Comparison of ENCODE assay signal across 19 mouse cellular contexts in the genomic region with DNA sequence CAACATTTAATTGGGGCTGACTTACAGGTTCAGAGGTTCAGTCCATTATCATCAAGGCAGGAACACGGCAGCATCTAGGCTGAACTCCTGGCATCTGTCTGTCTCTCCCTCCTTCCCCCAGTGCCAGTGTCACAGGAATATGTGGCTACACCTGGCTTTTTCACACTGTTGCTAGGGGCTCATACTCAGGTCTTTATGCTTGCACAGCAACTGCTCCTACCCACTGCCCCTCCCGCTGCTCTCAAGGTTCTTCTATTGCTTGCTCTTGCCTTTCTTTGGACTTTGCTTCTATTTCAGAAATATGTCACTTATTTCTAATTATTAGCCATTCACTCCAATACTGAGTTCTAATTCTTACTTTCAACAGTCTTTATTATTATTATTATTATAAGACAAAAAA.
"Had no signal": no experiment of that assay in that cellular context is flagged by ENCODE, and none has a peak within 500 bp of the region (broad histone marks: within the 10 kb centered on the region; RNA-seq: fewer than 3 reads in every experiment).

No protein-coding gene starts in this region.

- DNase-seq: left cerebral cortex, postnatal 4 days; liver, postnatal 0 days; lung, embryonic 14.5 days; retina, postnatal 1 day; right cerebral cortex, postnatal 25 days; spleen, adult 18-20 months; thymus, adult 18-20 months; thymus, postnatal 36 days had no signal

- H3K9me3 ChIP-seq: limb, embryonic 12.5 days; limb, embryonic 15.5 days; megakaryocyte, embryonic 14.5 days; midbrain, embryonic 10.5 days; midbrain, embryonic 13.5 days; neural tube, embryonic 13.5 days had no signal

- H3K4me3 ChIP-seq: limb, embryonic 12.5 days; limb, embryonic 15.5 days; megakaryocyte, embryonic 14.5 days; midbrain, embryonic 10.5 days; midbrain, embryonic 13.5 days; myocyte; neural tube, embryonic 13.5 days had no signal

- H3K4me2 ChIP-seq: limb, embryonic 12.5 days; limb, embryonic 15.5 days; liver, embryonic 11.5 days; lung, embryonic 14.5 days; midbrain, embryonic 13.5 days; neural tube, embryonic 13.5 days had no signal

- H3K27me3 ChIP-seq: limb, embryonic 15.5 days; megakaryocyte, embryonic 14.5 days; midbrain, embryonic 13.5 days; neural tube, embryonic 13.5 days had no signal

- H3K27ac ChIP-seq: limb, embryonic 12.5 days; limb, embryonic 15.5 days; liver, embryonic 14.5 days; midbrain, embryonic 10.5 days; midbrain, embryonic 13.5 days; neural tube, embryonic 13.5 days had no signal

- H3K9ac ChIP-seq: limb, embryonic 12.5 days; limb, embryonic 15.5 days; liver, embryonic 14.5 days; liver, postnatal 0 days; lung, embryonic 14.5 days; midbrain, embryonic 13.5 days; neural tube, embryonic 13.5 days had no signal

- ATAC-seq: liver, postnatal 0 days; lung, postnatal 0 days; midbrain, embryonic 13.5 days; midbrain, embryonic 16.5 days had no signal

- H3K36me3 ChIP-seq: limb, embryonic 12.5 days; limb, embryonic 15.5 days; midbrain, embryonic 10.5 days; midbrain, embryonic 13.5 days; neural tube, embryonic 13.5 days had no signal

- H3K4me1 ChIP-seq: midbrain, embryonic 13.5 days had no signal
